Mouse (Mus musculus) skeletal muscle tissue, adult 2 months (tissue): ENCODE data around the gene Gm37596.
"Not testable (repeated sequence)": the region's sequence is repeated elsewhere in the genome, so short reads cannot be mapped to it uniquely, and the experiment has no call there.

ENCODE experiments used
- DNase-seq: peaks from one replicate; pipeline ENCODE4 v3.0.0-alpha.2; 2012; ENCODE audit warnings: low read depth, low spot score

Gm37596 gene

GRCm38 (mm10) chr3:93692970-93693369 lies at the start of gene Gm37596:
Gm37596 (minus strand) TSS chr3:93693070.
- not testable (repeated sequence) for DNase-seq

- not testable (repeated sequence) for DNase-seq
Measured at GRCm38 (mm10) chr3:93708969-93709637, 16.2 kb upstream of the Gm37596 start.

DNA sequence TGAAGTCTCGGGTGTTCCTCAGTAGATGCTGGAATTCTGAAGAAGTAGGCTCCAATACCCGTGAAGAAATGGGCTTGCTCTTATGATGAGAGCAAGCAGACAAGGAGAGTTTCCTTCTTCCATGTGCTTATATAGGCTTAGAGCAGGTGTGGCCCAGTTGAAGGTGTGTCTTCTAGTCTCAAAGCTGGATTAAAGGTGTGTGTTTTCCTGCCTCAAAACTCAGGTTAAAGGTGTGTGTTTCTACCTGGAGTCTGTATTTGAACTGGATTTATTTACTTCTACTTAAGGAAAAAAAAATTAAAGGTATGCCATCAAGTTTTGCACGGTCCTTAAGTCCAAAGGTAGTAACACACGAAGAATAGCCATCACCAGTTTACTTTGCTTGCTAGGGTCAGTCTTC lies 16.7 kb downstream of the Gm37596 start, which contains the start of gene Tdpoz1:
Gene Tdpoz1 (minus strand): TSS at position 101 of the 400 bp plus-strand sequence.
- not testable (repeated sequence) for DNase-seq

DNA sequence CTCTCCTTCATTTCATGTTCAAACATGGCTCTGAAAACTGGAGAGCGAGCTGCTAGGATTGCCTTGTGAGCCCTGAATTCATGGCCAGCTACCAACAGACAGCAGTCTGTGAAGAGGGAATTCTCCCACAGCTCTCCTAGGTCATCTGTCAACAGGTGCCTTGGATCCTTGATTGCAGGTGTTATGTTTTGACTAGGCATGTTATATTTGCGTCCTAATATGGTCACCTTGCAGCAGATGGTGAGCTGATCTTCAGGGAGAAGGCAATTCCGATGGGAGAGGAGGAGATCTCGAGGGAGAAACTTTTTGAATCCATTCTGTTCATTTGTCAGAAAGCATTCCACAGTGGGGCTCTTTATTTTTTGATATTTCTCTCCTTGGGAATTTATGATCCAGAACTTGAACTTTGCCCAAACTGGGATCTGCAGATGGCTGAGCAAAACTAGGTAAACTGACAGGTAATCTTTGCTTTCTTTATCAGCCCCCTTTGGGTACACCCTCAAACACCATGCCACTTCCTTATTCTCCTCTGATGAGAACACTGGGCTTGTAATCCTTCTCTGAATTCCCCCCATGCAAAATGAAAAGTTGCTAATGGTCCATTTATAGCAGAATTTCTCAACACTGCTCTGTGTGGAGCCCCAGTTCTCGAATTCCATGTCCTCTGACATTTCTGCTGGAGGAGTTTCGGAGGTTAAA lies 21.9 kb downstream of the Gm37596 start:
- not testable (repeated sequence) for DNase-seq

DNA sequence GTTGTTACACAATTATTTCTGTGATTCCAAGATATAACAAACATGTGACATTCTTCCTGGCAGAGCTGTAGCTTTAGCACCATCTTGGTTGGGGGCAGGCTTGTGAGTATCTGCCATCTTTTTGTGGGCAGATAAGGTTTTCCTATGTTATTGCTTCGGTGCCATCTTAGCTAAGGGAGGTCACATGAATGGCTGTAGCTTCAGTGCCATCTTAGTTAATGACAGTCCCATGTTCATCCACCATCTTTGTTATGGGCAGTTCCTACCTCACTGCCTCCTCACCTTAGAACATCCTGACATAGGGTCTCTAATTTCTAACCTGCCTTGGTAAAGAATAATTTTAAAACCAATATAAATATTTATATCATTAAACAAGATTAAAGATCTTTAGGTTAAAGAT lies 38.6 kb downstream of the Gm37596 start:
- DNase-seq, result no peak

DNA sequence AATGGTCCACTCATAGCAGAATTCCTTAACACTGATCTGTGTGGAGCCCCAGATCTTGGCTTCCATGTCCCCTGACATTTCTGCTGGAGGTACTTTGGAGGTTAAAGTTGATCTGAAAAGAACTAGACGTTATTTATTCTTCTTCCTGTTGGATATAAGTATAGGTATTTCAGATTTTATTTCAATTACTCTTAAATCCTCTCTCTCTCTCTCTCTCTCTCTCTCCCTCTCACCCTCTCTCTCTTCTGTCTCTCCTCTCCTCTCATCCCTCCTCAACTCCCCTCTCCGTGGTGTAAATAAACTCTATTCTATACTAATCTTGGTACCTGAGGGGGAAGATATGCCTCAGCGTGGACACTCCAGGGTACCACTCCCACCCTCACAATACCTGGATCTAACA lies 40.3 kb downstream of the Gm37596 start, which contains the start of gene Tdpoz2:
Gene Tdpoz2 (minus strand): TSS at position 101 of the 400 bp plus-strand sequence.
- no peak for DNase-seq
